Mouse (Mus musculus) forebrain, embryonic 12.5 days (tissue): ENCODE data around the gene Dhtkd1. TPM values are rescaled to one million over a fixed set of nuclear protein-coding genes. Genes with fewer than 3 reads are reported as not detected.
"Not testable (repeated sequence)": the region's sequence is repeated elsewhere in the genome, so short reads cannot be mapped to it uniquely, and the experiment has no call there.

ENCODE experiments used
- ATAC-seq: fragments of 200-750 bp; cut with Nextera tagmentation; 2 replicates; pipeline ENCODE4 v1.8.0; 2017; ENCODE audit warnings: moderate TSS enrichment; ENCODE audit not compliant: low FRiP score
- H3K27ac ChIP-seq: fragments of 300-500 bp; sonication (generic); 2 replicates; pipeline ENCODE4 v1.5.1; 2016; ENCODE audit warnings: mild to moderate bottlenecking
- H3K27me3 ChIP-seq: fragments of 300-500 bp; sonication (generic); 2 replicates; pipeline ENCODE4 v1.6.1; 2016; ENCODE audit warnings: mild to moderate bottlenecking
- H3K36me3 ChIP-seq: fragments of 300-500 bp; sonication (generic); replicated peaks from 2 replicates; pipeline ENCODE4 v1.6.1; 2016; ENCODE audit warnings: mild to moderate bottlenecking
- H3K4me1 ChIP-seq: fragments of 300-500 bp; sonication (generic); 2 replicates; pipeline ENCODE4 v1.6.1; 2016
- H3K4me2 ChIP-seq: fragments of 300-500 bp; sonication (generic); 2 replicates; pipeline ENCODE4 v1.6.1; 2016; ENCODE audit warnings: mild to moderate bottlenecking, moderate library complexity
- H3K4me3 ChIP-seq: fragments of 300-500 bp; sonication (generic); replicated peaks from 2 replicates; pipeline ENCODE4 v1.5.1; 2016; ENCODE audit warnings: mild to moderate bottlenecking
- H3K9ac ChIP-seq: fragments of 300-500 bp; sonication (generic); 2 replicates; pipeline ENCODE4 v1.6.1; 2016; ENCODE audit warnings: mild to moderate bottlenecking
- H3K9me3 ChIP-seq: fragments of 300-500 bp; sonication (generic); 2 replicates; pipeline ENCODE4 v1.6.1; 2016
- WGBS: fragments of 180-500 bp; shearing (Covaris S2); methylation state at CpG from one replicate; pipeline ENCODE4 v1.1.7; 2016; 5-methylcytosine and 5-hydroxymethylcytosine counted together
- polyA plus RNA-seq: library from polyadenylated mRNA; unstranded; fragments of >200 nt; fragmentation: Nextera tagmentation; extraction: Ambion mirVana; gene quantifications from 2 replicates; pipeline ENCODE4 v1.2.1, GENCODE M21; 2016

The Dhtkd1 gene
- polyA plus RNA-seq: 3.7 and 4.6 TPM in 2 replicates

DNA sequence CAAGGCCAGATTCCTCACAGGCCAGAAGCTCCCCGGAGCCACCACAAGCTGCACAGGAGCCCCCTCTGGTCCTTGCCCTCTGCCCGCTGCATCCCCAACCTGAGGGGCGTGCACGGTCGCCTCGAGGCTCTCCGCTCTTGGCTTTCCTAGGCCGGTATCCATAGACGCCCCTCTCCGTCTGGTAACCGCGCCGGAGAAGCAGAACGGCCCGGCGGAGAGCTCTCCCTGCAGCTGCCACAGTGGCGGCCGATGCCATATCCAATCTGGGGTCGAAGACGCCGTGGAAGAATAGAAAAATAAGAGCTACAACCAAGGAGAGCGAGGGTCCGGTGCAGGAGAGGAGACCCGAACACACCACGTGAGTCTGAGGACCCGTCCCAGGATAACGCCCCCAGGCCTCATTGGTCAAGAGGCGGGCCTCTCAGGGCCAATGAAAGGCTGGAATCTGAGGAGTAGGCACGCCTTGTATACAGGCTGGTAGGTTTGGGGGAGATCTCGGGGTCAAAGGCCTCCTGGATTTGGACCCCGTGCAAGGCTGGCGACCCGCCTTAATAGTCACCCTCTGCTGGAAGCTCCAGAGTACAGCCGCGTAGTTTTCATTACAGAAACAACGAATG lies at the start of gene Dhtkd1:
Gene Dhtkd1 (minus strand): TSS at position 377 of the 617 bp plus-strand sequence.
- under 1% methylated on average over 36 of the region's 36 CpGs for WGBS
- H3K27ac ChIP-seq: no peak within 1 kb of the TSS
- H3K27me3 ChIP-seq: no peaks in the 10 kb centered on the region
- H3K36me3 ChIP-seq: no peaks in the 10 kb centered on the region
- peak; percentile 96 for ATAC-seq
- peak within 1 kb of the TSS; percentile 56 for H3K4me3 ChIP-seq
- H3K9ac ChIP-seq: peak within 1 kb of the TSS; percentile 56
- H3K9me3 ChIP-seq: no peaks in the 10 kb centered on the region
- peak within 1 kb of the TSS; percentile 83 for H3K4me2 ChIP-seq
- peaks cover 6% of the 10 kb centered on the region for H3K4me1 ChIP-seq

DNA sequence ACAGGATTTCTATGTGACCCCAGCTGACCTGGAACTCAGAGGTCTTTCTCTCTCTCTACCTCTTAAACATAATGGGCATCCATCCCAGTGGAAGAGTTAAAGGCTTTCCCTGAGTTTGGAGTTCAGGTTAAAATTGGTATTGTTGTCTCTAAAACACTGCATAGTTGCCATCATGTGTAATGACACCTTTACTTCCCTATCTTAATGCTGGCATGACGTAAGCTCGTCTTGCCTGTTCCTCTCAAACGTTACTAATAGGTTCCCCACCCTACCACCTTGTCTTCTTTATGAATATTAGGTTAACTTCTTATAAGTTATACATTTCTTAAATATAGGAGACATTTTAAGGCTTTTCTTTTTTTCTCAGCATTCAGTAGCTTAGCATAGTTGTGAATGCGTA lies 34.9 kb upstream of the Dhtkd1 start:
- Histone ChIP-seq H3K27ac (no peak overlapping the region), H3K4me3 (no peak overlapping the region), H3K9me3 (no peaks in the 10 kb centered on the region), H3K4me2 (no peak overlapping the region), H3K4me1 (no peaks in the 10 kb centered on the region), H3K9ac (no peak overlapping the region), H3K27me3 (no peaks in the 10 kb centered on the region), H3K36me3 (peaks cover 35% of the 10 kb centered on the region)
- ATAC-seq: no peak
- 93% methylated on average over 4 of the region's 4 CpGs for WGBS

DNA sequence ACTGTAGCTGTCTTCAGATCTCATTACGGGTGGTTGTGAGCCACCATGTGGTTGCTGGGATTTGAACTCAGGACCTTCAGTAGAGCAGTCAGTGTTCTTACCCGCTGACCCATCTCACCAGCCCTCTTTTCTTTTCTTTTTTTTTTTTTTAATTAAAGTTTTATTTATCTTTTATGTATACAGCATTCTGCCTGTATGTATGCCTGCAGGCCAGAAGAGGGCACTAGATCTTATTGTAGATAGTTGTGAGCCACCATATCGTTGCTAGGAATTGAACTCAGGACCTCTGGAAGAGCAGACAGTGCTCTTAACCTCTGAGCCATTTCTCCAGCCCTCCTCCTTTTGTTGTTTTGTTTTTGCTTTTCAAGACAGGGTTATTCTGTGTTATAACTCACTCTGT lies 28.0 kb upstream of the Dhtkd1 start:
- H3K9me3 ChIP-seq, H3K4me1 ChIP-seq, ATAC-seq, H3K4me3 ChIP-seq, H3K4me2 ChIP-seq, H3K27me3 ChIP-seq, H3K9ac ChIP-seq, H3K27ac ChIP-seq: not testable (repeated sequence)
- H3K36me3 ChIP-seq: peaks cover 19% of the 10 kb centered on the region
- WGBS: 96% methylated on average over 3 of the region's 3 CpGs

DNA sequence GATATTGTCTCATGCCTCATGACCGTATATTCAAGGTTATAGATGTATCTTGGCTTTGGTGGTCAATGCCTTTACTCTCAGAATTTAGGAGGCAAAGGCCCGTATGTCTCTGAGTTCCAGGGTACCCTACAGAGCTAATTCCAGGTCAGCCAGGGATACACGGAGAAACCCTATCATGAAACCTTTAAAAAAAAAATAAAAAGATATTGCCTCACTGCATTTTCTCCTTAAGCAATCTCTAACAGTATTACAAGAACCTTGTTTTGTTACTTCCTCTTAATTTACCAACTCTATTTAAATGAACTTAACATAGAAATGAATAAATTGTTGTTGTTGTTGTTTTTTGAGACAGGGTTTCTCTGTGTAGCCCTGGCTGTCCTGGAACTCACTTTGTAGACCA lies 23.4 kb upstream of the Dhtkd1 start:
- no peaks in the 10 kb centered on the region for H3K4me1 ChIP-seq
- H3K9me3 ChIP-seq: no peaks in the 10 kb centered on the region
- H3K4me3 ChIP-seq: no peak overlapping the region
- no peak for ATAC-seq
- H3K4me2 ChIP-seq: no peak overlapping the region
- peaks cover 29% of the 10 kb centered on the region for H3K36me3 ChIP-seq
- H3K27ac ChIP-seq: no peak overlapping the region
- 97% methylated on average over 3 of the region's 3 CpGs for WGBS
- no peaks in the 10 kb centered on the region for H3K27me3 ChIP-seq
- H3K9ac ChIP-seq: no peak overlapping the region

DNA sequence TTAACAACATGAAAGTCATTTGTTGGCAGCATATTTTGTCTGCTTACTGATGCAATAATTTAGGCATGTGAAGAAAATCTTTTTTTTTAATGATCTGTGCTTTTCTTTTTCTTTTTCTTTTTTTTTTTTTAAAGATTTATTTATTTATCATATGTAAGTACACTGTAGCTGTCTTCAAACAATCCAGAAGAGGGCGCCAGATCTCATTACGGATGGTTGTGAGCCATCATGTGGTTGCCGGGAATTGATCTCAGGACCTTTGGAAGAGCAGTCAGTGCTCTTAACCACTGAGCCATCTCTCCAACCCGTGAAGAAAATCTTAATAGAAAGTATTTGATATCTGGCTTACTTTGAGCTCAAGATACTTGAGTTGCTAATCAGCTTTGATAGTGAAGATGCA lies 21.1 kb upstream of the Dhtkd1 start:
- H3K36me3 ChIP-seq: peaks cover 40% of the 10 kb centered on the region
- not testable (repeated sequence) for H3K4me3 ChIP-seq, H3K9me3 ChIP-seq, H3K27ac ChIP-seq, H3K27me3 ChIP-seq, H3K4me1 ChIP-seq, H3K4me2 ChIP-seq, ATAC-seq, H3K9ac ChIP-seq
- 90% methylated on average over 4 of the region's 4 CpGs for WGBS

DNA sequence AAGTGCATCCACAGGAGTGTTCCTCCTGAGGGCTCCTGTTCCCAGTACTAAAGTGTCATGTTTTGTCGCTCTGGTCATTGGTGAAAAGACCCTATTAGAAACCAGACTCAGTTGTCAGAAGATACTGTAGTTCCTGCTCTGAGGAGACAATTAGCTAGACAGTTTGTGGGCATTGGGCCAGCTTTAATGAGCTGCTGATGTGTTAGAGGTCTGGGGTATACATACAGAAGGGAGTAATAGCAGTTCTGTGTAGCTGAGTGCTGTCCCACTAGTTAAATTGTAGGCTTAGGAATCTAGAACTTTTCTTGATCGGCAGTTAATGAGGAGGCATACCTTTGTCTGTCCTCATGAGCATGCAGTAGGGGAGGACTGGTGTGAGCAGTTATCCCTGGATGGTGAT lies 19.7 kb upstream of the Dhtkd1 start:
- no peaks in the 10 kb centered on the region for H3K4me1 ChIP-seq
- 50% methylated on average over 2 of the region's 2 CpGs for WGBS

DNA sequence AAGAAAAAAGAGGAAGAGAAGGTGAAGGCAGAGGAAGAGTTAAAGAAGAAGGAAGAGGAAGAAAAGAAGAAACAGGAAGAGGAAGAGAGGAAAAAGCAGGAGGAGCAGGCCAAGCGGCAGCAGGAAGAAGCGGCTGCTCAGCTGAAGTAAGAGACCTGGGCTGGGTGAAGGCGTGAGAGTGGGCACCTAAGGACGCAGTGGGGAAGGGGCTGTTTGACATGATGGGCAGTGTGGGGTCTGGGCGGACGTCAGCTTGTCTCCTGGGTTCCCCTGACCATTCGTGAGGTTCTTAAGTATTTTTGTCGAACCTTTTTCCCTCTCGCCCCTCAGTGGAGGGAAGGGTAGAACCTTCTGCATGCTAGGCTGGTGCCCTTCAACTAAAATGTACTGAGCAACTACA lies 15.1 kb upstream of the Dhtkd1 start:
- ATAC-seq: no peak
- Histone ChIP-seq H3K27ac (no peak overlapping the region), H3K9me3 (no peaks in the 10 kb centered on the region), H3K4me2 (no peak overlapping the region), H3K9ac (no peak overlapping the region), H3K4me3 (no peak overlapping the region), H3K36me3 (peaks cover 39% of the 10 kb centered on the region), H3K27me3 (no peaks in the 10 kb centered on the region), H3K4me1 (peaks cover under 1% of the 10 kb centered on the region; the same call in 1 of the 2 replicates)
- WGBS: 95% methylated on average over 9 of the region's 9 CpGs

More for the DNA sequence above, 19.7 kb upstream of the Dhtkd1 start:
- ATAC-seq: peak; percentile 81; the same call in 1 of the 2 replicates
- Histone ChIP-seq H3K9me3 (no peaks in the 10 kb centered on the region), H3K27me3 (no peaks in the 10 kb centered on the region), H3K4me3 (no peak overlapping the region), H3K36me3 (peaks cover 54% of the 10 kb centered on the region), H3K4me2 (no peak overlapping the region), H3K9ac (no peak overlapping the region), H3K27ac (no peak overlapping the region)

DNA sequence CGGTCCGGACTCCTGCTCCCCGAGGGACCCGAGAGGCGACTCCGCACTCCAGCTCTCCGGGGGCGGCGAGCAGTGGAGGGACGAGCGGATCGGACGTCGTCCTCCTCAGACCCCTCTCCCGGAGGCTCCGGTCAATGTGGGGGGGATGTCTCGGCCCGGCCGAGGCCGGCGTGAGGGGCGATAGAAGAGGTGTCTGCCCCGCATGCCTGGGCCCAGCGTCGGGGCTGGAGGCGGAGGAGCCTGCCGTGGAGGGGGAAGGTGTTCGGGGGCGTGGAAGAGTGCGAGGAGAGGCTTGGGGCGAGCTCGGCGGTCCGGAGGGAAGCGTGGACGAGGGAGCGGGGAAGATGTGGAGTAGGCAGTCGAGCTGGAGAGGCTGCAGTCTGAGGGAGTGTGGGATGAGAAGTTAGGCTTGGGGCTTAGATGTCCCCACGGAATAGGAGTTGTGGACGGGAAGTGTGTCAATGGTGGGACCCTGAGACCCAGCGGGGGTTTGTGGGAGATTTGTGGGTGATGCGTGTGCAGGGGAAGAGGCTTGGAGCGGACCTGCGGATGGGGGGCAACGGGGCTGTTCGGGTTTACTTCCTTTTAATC lies 9.1 kb upstream of the Dhtkd1 start:
- Histone ChIP-seq H3K27ac (peak overlapping the region; percentile 89), H3K4me3 (peak overlapping the region; percentile 93)
- under 1% methylated on average over 46 of the region's 46 CpGs for WGBS

DNA sequence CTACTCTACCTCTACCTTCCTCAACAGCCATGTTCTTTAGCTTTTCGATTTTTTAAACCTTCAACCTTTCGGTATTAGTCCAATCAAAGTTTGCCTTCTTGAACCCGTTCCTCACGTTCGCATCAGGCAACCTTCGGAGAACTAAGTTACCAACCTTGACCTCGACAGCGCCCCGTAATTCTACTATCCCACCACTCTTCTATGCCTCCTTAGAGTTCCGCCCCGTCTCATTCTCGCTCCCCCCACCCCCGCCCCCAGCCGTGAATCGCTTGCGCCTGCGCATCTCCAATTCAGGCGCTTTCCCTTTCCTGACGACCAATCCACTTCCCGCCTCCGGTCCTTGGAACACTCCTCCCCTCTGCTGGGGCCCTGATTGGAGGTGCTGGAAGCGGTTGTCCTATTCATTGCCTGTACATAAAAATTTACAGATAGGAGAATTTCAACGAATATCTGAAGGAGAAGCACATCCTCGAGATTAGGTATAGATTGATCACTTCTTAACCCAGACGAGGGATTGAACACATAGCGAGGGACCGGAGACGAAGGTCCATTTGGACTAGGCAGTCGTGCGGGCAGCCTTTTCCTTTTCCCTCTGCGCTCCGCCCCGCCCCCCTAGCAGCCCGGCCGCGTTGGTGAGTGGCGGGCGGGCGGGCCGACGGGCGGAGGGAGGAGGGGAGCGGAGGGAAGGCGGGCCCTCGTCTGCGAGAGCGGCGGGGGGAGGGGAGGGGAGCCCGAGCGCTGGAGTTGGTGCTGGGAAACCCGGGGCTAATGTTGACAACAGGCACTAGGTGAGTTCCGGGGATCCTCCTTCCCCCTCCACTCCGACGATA lies 8.4 kb upstream of the Dhtkd1 start, which contains the start of gene Upf2:
Gene Upf2 (plus strand): TSS at position 704 of the 830 bp plus-strand sequence.
- H3K9me3 ChIP-seq: no peaks in the 10 kb centered on the region
- H3K36me3 ChIP-seq: 0 out of 2 replicates have a peak, but pooled peaks cover 2% of the 10 kb centered on the region
- ATAC-seq: peak; percentile 96
- H3K4me3 ChIP-seq: peak within 1 kb of the TSS; percentile 93
- H3K4me2 ChIP-seq: peak within 1 kb of the TSS; percentile 89
- WGBS: under 1% methylated on average over 46 of the region's 54 CpGs
- H3K9ac ChIP-seq: peak within 1 kb of the TSS; percentile 92
- H3K27me3 ChIP-seq: no peaks in the 10 kb centered on the region
- H3K4me1 ChIP-seq: peaks cover 14% of the 10 kb centered on the region
- peak within 1 kb of the TSS; percentile 89 for H3K27ac ChIP-seq

More for the DNA sequence above, 9.1 kb upstream of the Dhtkd1 start:
- peak overlapping the region; percentile 89 for H3K4me2 ChIP-seq
- H3K36me3 ChIP-seq: 0 out of 2 replicates have a peak, but pooled peaks cover 2% of the 10 kb centered on the region
- H3K4me1 ChIP-seq: peaks cover 14% of the 10 kb centered on the region
- H3K27me3 ChIP-seq: no peaks in the 10 kb centered on the region
- ATAC-seq: no peak
- no peaks in the 10 kb centered on the region for H3K9me3 ChIP-seq
- H3K9ac ChIP-seq: peak overlapping the region; percentile 92

DNA sequence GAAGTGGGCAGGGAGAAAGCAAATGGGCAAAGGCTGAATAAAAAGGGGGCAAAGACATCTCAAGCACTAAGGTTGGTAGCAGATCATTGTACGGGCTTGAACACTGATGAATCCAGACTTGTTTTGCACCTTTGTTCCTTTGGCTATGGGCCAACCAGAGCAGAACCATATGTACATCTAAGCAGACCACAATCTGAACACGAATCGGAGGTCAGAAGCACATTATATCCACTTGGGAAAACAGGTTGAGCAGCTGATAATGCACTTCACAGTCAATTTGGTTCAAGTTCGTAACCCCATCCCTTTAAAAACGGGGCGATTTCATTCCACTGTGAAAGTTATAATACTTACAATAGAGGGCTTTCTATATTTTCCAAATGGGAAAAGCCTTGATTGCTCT lies 7.7 kb upstream of the Dhtkd1 start:
- peak overlapping the region; percentile 62 for H3K9ac ChIP-seq
- no peaks in the 10 kb centered on the region for H3K27me3 ChIP-seq
- peak overlapping the region; percentile 93 for H3K4me3 ChIP-seq
- peak overlapping the region; percentile 89 for H3K4me2 ChIP-seq
- no peak for ATAC-seq
- peak overlapping the region; percentile 89; the same call in 1 of the 2 replicates for H3K27ac ChIP-seq
- H3K36me3 ChIP-seq: no peaks in the 10 kb centered on the region
- no peaks in the 10 kb centered on the region for H3K9me3 ChIP-seq
- 15% methylated on average over 6 of the region's 6 CpGs for WGBS
- peaks cover 14% of the 10 kb centered on the region for H3K4me1 ChIP-seq

DNA sequence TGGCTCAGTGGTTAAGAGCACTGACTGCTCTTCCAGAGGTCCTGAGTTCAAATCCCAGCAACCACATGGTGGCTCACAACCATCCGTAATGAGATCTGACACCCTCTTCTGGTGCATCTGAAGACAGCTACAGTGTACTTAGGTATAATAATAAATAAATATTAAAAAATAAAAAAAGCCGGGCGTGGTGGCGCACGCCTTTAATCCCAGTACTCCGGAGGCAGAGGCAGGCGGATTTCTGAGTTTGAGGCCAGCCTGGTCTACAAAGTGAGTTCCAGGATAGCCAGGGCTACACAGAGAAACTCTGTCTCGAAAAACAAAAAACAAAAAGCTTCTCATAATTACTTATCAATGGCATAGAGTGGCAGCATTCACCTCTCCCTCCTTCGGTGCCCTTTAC lies 7.2 kb upstream of the Dhtkd1 start:
- H3K9ac ChIP-seq: peak overlapping the region; percentile 62; the same call in 1 of the 2 replicates
- not testable (repeated sequence) for H3K36me3 ChIP-seq, H3K27ac ChIP-seq

DNA sequence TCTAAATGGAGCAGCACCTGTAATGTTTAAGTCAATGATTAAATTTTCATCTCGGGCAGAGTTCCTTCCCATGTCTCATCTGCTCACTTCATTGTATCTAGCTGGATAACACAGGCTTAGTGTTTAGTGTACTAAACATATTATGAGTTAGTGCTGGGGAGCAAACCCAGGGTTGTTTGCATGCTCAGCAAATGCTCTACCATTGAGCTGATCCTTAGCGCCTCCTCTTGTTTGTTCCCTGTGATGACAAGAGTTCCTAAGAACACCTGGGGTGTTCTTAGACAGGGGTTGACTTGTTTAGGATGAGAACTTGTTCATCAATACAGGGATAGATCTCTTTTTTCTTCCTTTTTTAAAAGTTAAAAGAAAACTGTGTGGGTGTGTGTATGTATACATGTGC lies 6.4 kb upstream of the Dhtkd1 start:
- no peak overlapping the region for H3K4me3 ChIP-seq
- H3K27ac ChIP-seq: no peak overlapping the region
- WGBS: 91% methylated on average over 2 of the region's 2 CpGs
- no peaks in the 10 kb centered on the region for H3K27me3 ChIP-seq
- no peak overlapping the region for H3K9ac ChIP-seq
- H3K4me2 ChIP-seq: no peak overlapping the region
- no peaks in the 10 kb centered on the region for H3K36me3 ChIP-seq
- no peak for ATAC-seq
- H3K4me1 ChIP-seq: peaks cover 14% of the 10 kb centered on the region
- H3K9me3 ChIP-seq: no peaks in the 10 kb centered on the region

More for the DNA sequence above, 7.2 kb upstream of the Dhtkd1 start:
- H3K4me2 ChIP-seq: peak overlapping the region; percentile 89
- ATAC-seq, H3K9me3 ChIP-seq, H3K27me3 ChIP-seq: not testable (repeated sequence)
- H3K4me3 ChIP-seq: peak overlapping the region; percentile 93
- peaks cover 14% of the 10 kb centered on the region for H3K4me1 ChIP-seq
- 94% methylated on average over 9 of the region's 9 CpGs for WGBS
